Mouse (Mus musculus) MEL (cell line): ENCODE data around the gene Tmem256.

Experiments
- BHLHE40 ChIP-seq: IDR thresholded peaks from 2 replicates; pipeline ENCODE4 v1.6.1; 2012; ENCODE audit warnings: low read depth, mild to moderate bottlenecking, inconsistent platforms, low read length, improper control_type of control experiment, borderline replicate concordance
- CTCF ChIP-seq, 3 experiments: IDR thresholded peaks in 2 of 3; conservative IDR thresholded peaks in 1 of 3; 2 replicates each; pipeline ENCODE4 v1.5.1; 2011 to 2012; ENCODE audit warnings: low read length in 3 of 3, low read depth in 2 of 3, mild to moderate bottlenecking in 2 of 3, improper control_type of control experiment in 1 of 3, inconsistent platforms in 1 of 3, mixed read lengths in 1 of 3, moderate library complexity in 1 of 3; ENCODE audit not compliant: control insufficient read depth in 1 of 3, insufficient read depth in 1 of 3, poor library complexity in 1 of 3, severe bottlenecking in 1 of 3
- GABPA ChIP-seq: IDR thresholded peaks from 2 replicates; pipeline ENCODE4 v1.6.1; 2012; ENCODE audit warnings: low read depth, mild to moderate bottlenecking, inconsistent platforms, low read length, improper control_type of control experiment, moderate library complexity
- NELFE ChIP-seq: IDR thresholded peaks from 2 replicates; pipeline ENCODE4 v1.6.1; 2011; ENCODE audit warnings: low read depth, low read length, improper control_type of control experiment
- NRF1 ChIP-seq: IDR thresholded peaks from 2 replicates; pipeline ENCODE4 v1.6.1; 2014; ENCODE audit warnings: low read depth, mild to moderate bottlenecking, inconsistent platforms, low read length, improper control_type of control experiment, moderate library complexity; ENCODE audit not compliant: poor library complexity, insufficient read depth, severe bottlenecking
- POLR2A ChIP-seq, 2 experiments: IDR thresholded peaks; 2 replicates each; pipeline ENCODE4 v1.6.1; 2011 to 2012; ENCODE audit warnings: low read length in 2 of 2, mild to moderate bottlenecking in 2 of 2, control low read depth in 1 of 2, improper control_type of control experiment in 1 of 2, low read depth in 1 of 2, moderate library complexity in 1 of 2; ENCODE audit not compliant: control insufficient read depth in 1 of 2, insufficient read depth in 1 of 2, poor library complexity in 1 of 2
- USF2 ChIP-seq, 2 experiments: IDR thresholded peaks; 2 replicates each; pipeline ENCODE4 v1.6.1; 2011 to 2012; ENCODE audit warnings: improper control_type of control experiment in 2 of 2, low read length in 2 of 2, borderline replicate concordance in 1 of 2, inconsistent platforms in 1 of 2, low read depth in 1 of 2, mild to moderate bottlenecking in 1 of 2; ENCODE audit not compliant: insufficient read depth in 1 of 2

- no peak for TF ChIP-seq CTCF (IDR thresholded peaks at IDR 0.05 in 2 of 3, conservative IDR thresholded peaks at IDR 0.05 in 1 of 3; ENCODE audit: control insufficient read depth in 1 of 3, insufficient read depth in 1 of 3, low read depth in 2 of 3, low read length in 3 of 3, poor library complexity in 1 of 3, severe bottlenecking in 1 of 3)
- TF ChIP-seq BHLHE40: no peak
- no peak for TF ChIP-seq NRF1
- no peak for TF ChIP-seq NELFE
- TF ChIP-seq USF2 (IDR thresholded peaks at IDR 0.05; ENCODE audit: borderline replicate concordance in 1 of 2, insufficient read depth in 1 of 2, low read depth in 1 of 2, low read length in 2 of 2): no peak
- no peak for TF ChIP-seq GABPA
- TF ChIP-seq POLR2A (IDR thresholded peaks at IDR 0.05; ENCODE audit: control insufficient read depth in 1 of 2, insufficient read depth in 1 of 2, low read depth in 1 of 2, low read length in 2 of 2, poor library complexity in 1 of 2): no peak
These were observed 11.6 kb downstream of the Tmem256 start for GRCm38 (mm10) chr11:69849884-69850283.
